Comparison of ENCODE assay signal across 13 mouse cellular contexts in the genomic region with DNA sequence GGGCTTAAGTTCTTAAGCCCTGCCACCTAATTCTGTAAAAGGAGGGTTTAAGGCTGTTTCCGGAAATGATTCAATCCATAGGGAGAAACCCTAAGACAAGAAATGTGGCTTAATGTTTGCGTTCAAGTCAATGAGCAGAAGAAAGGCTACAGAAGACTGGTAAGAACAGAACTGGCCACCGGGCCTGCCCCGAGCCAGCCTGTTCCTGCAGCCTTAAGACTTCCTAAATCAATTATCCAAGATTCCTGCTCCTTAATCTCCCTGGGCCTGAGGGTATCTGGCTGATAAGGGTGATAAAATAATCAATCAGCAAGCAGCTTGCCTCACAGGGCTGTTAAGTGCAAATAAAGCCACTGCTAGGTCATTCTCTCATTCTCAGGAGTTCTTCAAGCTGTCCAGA. TPM values are rescaled to one million over a fixed set of nuclear protein-coding genes. Genes with fewer than 3 reads are reported as not detected.
DNase-seq lines count a peak whose midpoint lies in the region; ATAC-seq and TF ChIP-seq lines count a peak whose summit lies in the region.
"Had no signal": no experiment of that assay in that cellular context is flagged by ENCODE, and none has a peak within 500 bp of the region (broad histone marks: within the 10 kb centered on the region; RNA-seq: fewer than 3 reads in every experiment).

No protein-coding gene starts in this region.

- no peaks in the 10 kb centered on the region for H3K36me3 ChIP-seq in kidney, embryonic 16.5 days (ENCODE audit: insufficient read depth, low read length)
- H3K36me3 ChIP-seq in forebrain, embryonic 12.5 days (replicated peaks), result no peaks in the 10 kb centered on the region
- H3K36me3 ChIP-seq in hindbrain, postnatal 0 days (ENCODE audit: insufficient read depth, low read length), result no peaks in the 10 kb centered on the region
- H3K36me3 ChIP-seq in midbrain, embryonic 16.5 days (ENCODE audit: control insufficient read depth, insufficient read depth, low read length), result no peaks in the 10 kb centered on the region
- no peaks in the 10 kb centered on the region for H3K36me3 ChIP-seq in thymus, adult 2 months (ENCODE audit: control insufficient read depth, insufficient read depth, low read length)
- no peaks in the 10 kb centered on the region for H3K36me3 ChIP-seq in lung, postnatal 0 days (ENCODE audit: insufficient read depth, low read length)
- H3K36me3 ChIP-seq: embryonic facial prominence, embryonic 12.5 days; liver, embryonic 13.5 days had no signal

- peak overlapping the region; percentile 67; the same call in 1 of the 2 replicates for H3K27ac ChIP-seq in kidney, embryonic 16.5 days (ENCODE audit: low read length)
- peak overlapping the region; percentile 80 for H3K27ac ChIP-seq in forebrain, embryonic 12.5 days
- peak overlapping the region; percentile 51; the same call in 1 of the 2 replicates for H3K27ac ChIP-seq in hindbrain, postnatal 0 days
- peak overlapping the region; percentile 62; the same call in 1 of the 2 replicates for H3K27ac ChIP-seq in midbrain, embryonic 16.5 days (ENCODE audit: low read length)
- H3K27ac ChIP-seq in thymus, adult 2 months (ENCODE audit: control insufficient read depth, insufficient read depth, low read length), result no peak overlapping the region
- no peak overlapping the region for H3K27ac ChIP-seq in lung, postnatal 0 days (ENCODE audit: low read length)
- H3K27ac ChIP-seq: liver, embryonic 13.5 days had no signal

- TF ChIP-seq POLR2A in thymus, adult 2 months (IDR thresholded peaks at IDR 0.05; ENCODE audit: control insufficient read depth, extremely low read depth, insufficient read depth, low read length, poor library complexity), result no peak

- ATAC-seq in kidney, embryonic 16.5 days (ENCODE audit: low FRiP score, low TSS enrichment), result no peak
- ATAC-seq in forebrain, embryonic 12.5 days (ENCODE audit: low FRiP score), result 0 out of 2 replicates have a peak, but pooled peaks have one; percentile 4
- no peak for ATAC-seq in hindbrain, postnatal 0 days
- no peak for ATAC-seq in midbrain, embryonic 16.5 days
- no peak for ATAC-seq in lung, postnatal 0 days

- no peak overlapping the region for H3K9ac ChIP-seq in kidney, embryonic 16.5 days (replicated peaks; ENCODE audit: low read length)
- no peak overlapping the region; the same call in 1 of the 2 replicates for H3K9ac ChIP-seq in forebrain, embryonic 12.5 days
- H3K9ac ChIP-seq in hindbrain, postnatal 0 days (replicated peaks; ENCODE audit: low read length), result no peak overlapping the region
- H3K9ac ChIP-seq in midbrain, embryonic 16.5 days (ENCODE audit: low read depth, low read length), result peak overlapping the region; percentile 21; the same call in 1 of the 2 replicates
- H3K9ac ChIP-seq in lung, postnatal 0 days (replicated peaks; ENCODE audit: low read depth), result no peak overlapping the region
- H3K9ac ChIP-seq: embryonic facial prominence, embryonic 12.5 days; liver, embryonic 13.5 days had no signal

- TF ChIP-seq CTCF in hindbrain, postnatal 0 days (IDR thresholded peaks at IDR 0.05; ENCODE audit: low read depth), result no peak
- TF ChIP-seq CTCF in thymus, adult 2 months (IDR thresholded peaks at IDR 0.05; ENCODE audit: borderline replicate concordance, control insufficient read depth, extremely low read depth, insufficient read depth, low read length, poor library complexity), result no peak
- no peak for TF ChIP-seq CTCF in lung, postnatal 0 days (IDR thresholded peaks at IDR 0.05)

- WGBS in kidney, embryonic 16.5 days, result 30% methylated on average over 4 of the region's 4 CpGs
- 16% methylated on average over 4 of the region's 4 CpGs for WGBS in forebrain, embryonic 12.5 days
- 40% methylated on average over 4 of the region's 4 CpGs for WGBS in hindbrain, postnatal 0 days
- WGBS in midbrain, embryonic 16.5 days, result 29% methylated on average over 4 of the region's 4 CpGs
- 85% methylated on average over 4 of the region's 4 CpGs for WGBS in thymus, adult 2 months
- 47% methylated on average over 4 of the region's 4 CpGs for WGBS in lung, postnatal 0 days

- no peak for TF ChIP-seq EP300 in lung, postnatal 0 days (IDR thresholded peaks at IDR 0.05)

- no peaks in the 10 kb centered on the region for H3K9me3 ChIP-seq in kidney, embryonic 16.5 days (ENCODE audit: low read length)
- H3K9me3 ChIP-seq in forebrain, embryonic 12.5 days, result no peaks in the 10 kb centered on the region
- H3K9me3 ChIP-seq in hindbrain, postnatal 0 days (ENCODE audit: low read length), result no peaks in the 10 kb centered on the region
- H3K9me3 ChIP-seq in midbrain, embryonic 16.5 days (replicated peaks; ENCODE audit: control insufficient read depth, low read length, poor library complexity, severe bottlenecking), result no peaks in the 10 kb centered on the region
- H3K9me3 ChIP-seq in lung, postnatal 0 days (ENCODE audit: low read length), result no peaks in the 10 kb centered on the region
- H3K9me3 ChIP-seq: embryonic facial prominence, embryonic 12.5 days; liver, embryonic 13.5 days had no signal

- DNase-seq in kidney, postnatal 36 days, result no peak
- no peak for DNase-seq in hindbrain, postnatal 0 days (ENCODE audit: low spot score)
- no peak for DNase-seq in thymus, adult 2 months
- DNase-seq in lung, postnatal 0 days (ENCODE audit: low spot score), result no peak
- DNase-seq in layer of hippocampus, postnatal 10 days (ENCODE audit: low spot score in 2 of 2), result no peak
- DNase-seq: cerebellum, adult 11 months; kidney, adult 8-10 months; liver, embryonic 13.5 days; thymus, postnatal 4 days had no signal

- H3K27me3 ChIP-seq in kidney, embryonic 16.5 days (ENCODE audit: insufficient read depth, low read length), result no peaks in the 10 kb centered on the region
- peaks cover 28% of the 10 kb centered on the region for H3K27me3 ChIP-seq in forebrain, embryonic 12.5 days
- H3K27me3 ChIP-seq in hindbrain, postnatal 0 days (ENCODE audit: insufficient read depth, low read length), result no peaks in the 10 kb centered on the region
- no peaks in the 10 kb centered on the region for H3K27me3 ChIP-seq in midbrain, embryonic 16.5 days (ENCODE audit: control insufficient read depth, insufficient read depth, low read depth, low read length)
- H3K27me3 ChIP-seq in thymus, adult 2 months (ENCODE audit: control insufficient read depth, insufficient read depth, low read length), result no peaks in the 10 kb centered on the region
- no peaks in the 10 kb centered on the region for H3K27me3 ChIP-seq in lung, postnatal 0 days (replicated peaks; ENCODE audit: insufficient read depth, low read length)
- H3K27me3 ChIP-seq: embryonic facial prominence, embryonic 12.5 days; liver, embryonic 13.5 days had no signal

- H3K4me1 ChIP-seq in kidney, embryonic 16.5 days (ENCODE audit: insufficient read depth, low read length), result peaks cover 31% of the 10 kb centered on the region
- H3K4me1 ChIP-seq in forebrain, embryonic 12.5 days, result peaks cover 42% of the 10 kb centered on the region
- peaks cover 18% of the 10 kb centered on the region for H3K4me1 ChIP-seq in hindbrain, postnatal 0 days (ENCODE audit: insufficient read depth, low read length)
- peaks cover 35% of the 10 kb centered on the region for H3K4me1 ChIP-seq in midbrain, embryonic 16.5 days (ENCODE audit: control insufficient read depth, insufficient read depth, low read length)
- no peaks in the 10 kb centered on the region for H3K4me1 ChIP-seq in thymus, adult 2 months (replicated peaks; ENCODE audit: control insufficient read depth, insufficient read depth, low read length)
- peaks cover 9% of the 10 kb centered on the region; the same call in 1 of the 2 replicates for H3K4me1 ChIP-seq in lung, postnatal 0 days (ENCODE audit: insufficient read depth, low read depth, low read length)
- H3K4me1 ChIP-seq: liver, embryonic 13.5 days had no signal

- H3K4me2 ChIP-seq in kidney, embryonic 16.5 days (replicated peaks; ENCODE audit: low read depth, low read length), result no peak overlapping the region
- peak overlapping the region; percentile 53; the same call in 1 of the 2 replicates for H3K4me2 ChIP-seq in forebrain, embryonic 12.5 days
- no peak overlapping the region for H3K4me2 ChIP-seq in hindbrain, postnatal 0 days (ENCODE audit: low read depth, low read length)
- peak overlapping the region; percentile 38; the same call in 1 of the 2 replicates for H3K4me2 ChIP-seq in midbrain, embryonic 16.5 days (ENCODE audit: low read length)
- H3K4me2 ChIP-seq in lung, postnatal 0 days (replicated peaks; ENCODE audit: low read depth, low read length), result no peak overlapping the region
- H3K4me2 ChIP-seq: liver, embryonic 13.5 days had no signal

- no peak overlapping the region for H3K4me3 ChIP-seq in kidney, embryonic 16.5 days (ENCODE audit: low read length)
- H3K4me3 ChIP-seq in forebrain, embryonic 12.5 days (replicated peaks), result no peak overlapping the region
- H3K4me3 ChIP-seq in hindbrain, postnatal 0 days (ENCODE audit: low read length), result no peak overlapping the region
- no peak overlapping the region for H3K4me3 ChIP-seq in midbrain, embryonic 16.5 days (ENCODE audit: low read depth, low read length)
- H3K4me3 ChIP-seq in thymus, adult 2 months (ENCODE audit: control insufficient read depth, insufficient read depth, low read length), result no peak overlapping the region
- H3K4me3 ChIP-seq in lung, postnatal 0 days (ENCODE audit: low read depth, low read length), result no peak overlapping the region
- H3K4me3 ChIP-seq: embryonic facial prominence, embryonic 12.5 days; liver, embryonic 13.5 days had no signal

RNA-seq across cellular contexts. Expression of a gene that starts 31.8 kb away (rescaled TPM):
- 5.0 and 5.2 TPM in 2 replicates for polyA plus RNA-seq in kidney, embryonic 16.5 days (2015; fragmentation: Nextera tagmentation; extraction: Ambion mirVana)
- 43.0 and 49.3 TPM in 2 replicates for polyA plus RNA-seq in forebrain, embryonic 12.5 days (2016; fragmentation: Nextera tagmentation; extraction: Ambion mirVana)
- total RNA-seq in hindbrain, postnatal 0 days (2014; rRNA removed), result 27.0 and 29.1 TPM in 2 replicates
- polyA plus RNA-seq in hindbrain, postnatal 0 days (2015; fragmentation: Nextera tagmentation; extraction: Ambion mirVana), result 13.8 and 14.7 TPM in 2 replicates
- 29.4 and 34.7 TPM in 2 replicates for polyA plus RNA-seq in midbrain, embryonic 16.5 days (2015; fragmentation: Nextera tagmentation; extraction: Ambion mirVana)
- 5.8 and 6.2 TPM in 2 replicates for polyA plus RNA-seq in thymus, adult 2 months (2012; rRNA removed)
- 8.6 and 9.9 TPM in 2 replicates for polyA plus RNA-seq in lung, postnatal 0 days (2015; fragmentation: Nextera tagmentation; extraction: Ambion mirVana)
- 10 to 100 TPM; 30.0 to 41.4 TPM for total RNA-seq in layer of hippocampus, postnatal 10 days (2021)

Comparison
In these comparisons a context has a peak if more than half of its experiments do, and no peak if none do; other contexts are left out.
1. H3K27ac ChIP-seq: peak in kidney, embryonic 16.5 days (single experiment), forebrain, embryonic 12.5 days (single experiment), hindbrain, postnatal 0 days (single experiment) and midbrain, embryonic 16.5 days (single experiment); none in thymus, adult 2 months (single experiment) and lung, postnatal 0 days (single experiment).
2. H3K4me2 ChIP-seq: peak in forebrain, embryonic 12.5 days (single experiment) and midbrain, embryonic 16.5 days (single experiment); none in kidney, embryonic 16.5 days (single experiment), hindbrain, postnatal 0 days (single experiment) and lung, postnatal 0 days (single experiment).